Mouse (Mus musculus) neural tube, embryonic 11.5 days (tissue): Measurements from ENCODE around the gene Efs. TPM values are rescaled to one million over a fixed set of nuclear protein-coding genes. Genes with fewer than 3 reads are reported as not detected.

ENCODE experiments used
- ATAC-seq: fragments of 200-750 bp; cut with Nextera tagmentation; 2 replicates; pipeline ENCODE4 v1.8.0; 2017; ENCODE audit warnings: moderate number of reproducible peaks, mild to moderate bottlenecking, moderate TSS enrichment, moderate library complexity; ENCODE audit not compliant: insufficient read depth, low FRiP score, low TSS enrichment
- DNase-seq: peaks from one replicate; pipeline ENCODE4 v3.0.0-alpha.2; 2015; ENCODE audit warnings: low spot score
- H3K27ac ChIP-seq: fragments of 300-500 bp; sonication (generic); 2 replicates; pipeline ENCODE4 v1.5.1; 2014; ENCODE audit warnings: low read depth, mild to moderate bottlenecking, low read length
- H3K27me3 ChIP-seq: fragments of 300-500 bp; sonication (generic); 2 replicates; pipeline ENCODE4 v1.6.1; 2014; ENCODE audit warnings: mild to moderate bottlenecking, low read length, mixed read lengths; ENCODE audit not compliant: control insufficient read depth, insufficient read depth
- H3K36me3 ChIP-seq: fragments of 300-500 bp; sonication (generic); 2 replicates; pipeline ENCODE4 v1.6.1; 2014; ENCODE audit warnings: mild to moderate bottlenecking, low read length, moderate library complexity, mixed read lengths; ENCODE audit not compliant: control insufficient read depth, insufficient read depth
- H3K4me1 ChIP-seq: fragments of 300-500 bp; sonication (generic); 2 replicates; pipeline ENCODE4 v1.6.1; 2014; ENCODE audit warnings: low read length, mixed read lengths; ENCODE audit not compliant: control insufficient read depth, insufficient read depth
- H3K4me2 ChIP-seq: fragments of 300-500 bp; sonication (generic); 2 replicates; pipeline ENCODE4 v1.6.1; 2014; ENCODE audit warnings: low read depth, mild to moderate bottlenecking, moderate library complexity
- H3K4me3 ChIP-seq: fragments of 300-500 bp; sonication (generic); 2 replicates; pipeline ENCODE4 v1.5.1; 2014; ENCODE audit warnings: low read depth, low read length
- H3K9ac ChIP-seq: fragments of 300-500 bp; sonication (generic); 2 replicates; pipeline ENCODE4 v1.6.1; 2014; ENCODE audit warnings: mild to moderate bottlenecking, low read length
- H3K9me3 ChIP-seq: fragments of 300-500 bp; sonication (generic); 2 replicates; pipeline ENCODE4 v1.6.1; 2016; ENCODE audit warnings: low read length; ENCODE audit not compliant: control insufficient read depth
- WGBS: fragments of 180-500 bp; shearing (Covaris S2); extraction: QIAGEN DNeasy Blood & Tissue Kit; methylation state at CpG from one replicate; pipeline ENCODE4 v1.1.7; 2014; 5-methylcytosine and 5-hydroxymethylcytosine counted together
- polyA plus RNA-seq: library from polyadenylated mRNA; unstranded; fragments of >200 nt; fragmentation: Nextera tagmentation; extraction: Ambion mirVana; gene quantifications from 2 replicates; pipeline ENCODE4 v1.2.1, GENCODE M21; 2014

Efs gene
- polyA plus RNA-seq, 1 experiment from 2014 or later = 29.1 TPM

GRCm38 (mm10) chr14:54893651-54894181 is 32.2 kb downstream of the Efs start:
- ATAC-seq (peak; percentile 98), DNase-seq (peak; percentile 96)
- under 1% methylated on average over 38 of the region's 38 CpGs for WGBS
- H3K4me3 ChIP-seq = peak overlapping the region; percentile 93
- peak overlapping the region; percentile 98 for H3K9ac ChIP-seq
- H3K27me3 ChIP-seq = no peaks in the 10 kb centered on the region
- no peaks in the 10 kb centered on the region for H3K9me3 ChIP-seq
- H3K27ac ChIP-seq = peak overlapping the region; percentile 94
- peaks cover 11% of the 10 kb centered on the region for H3K36me3 ChIP-seq
- peak overlapping the region; percentile 45 for H3K4me2 ChIP-seq
- H3K4me1 ChIP-seq = peaks cover 8% of the 10 kb centered on the region; the same call in 1 of the 2 replicates

- no peak within 1 kb of the TSS for H3K27ac ChIP-seq
- WGBS = 95% methylated on average over 3 of the region's 3 CpGs
- no peaks in the 10 kb centered on the region for H3K9me3 ChIP-seq
- H3K9ac ChIP-seq = peak within 1 kb of the TSS; percentile 28
- peaks cover 8% of the 10 kb centered on the region for H3K36me3 ChIP-seq
- no peaks in the 10 kb centered on the region for H3K27me3 ChIP-seq
- DNase-seq (no peak), ATAC-seq (no peak)
- H3K4me2 ChIP-seq = peak within 1 kb of the TSS; percentile 45
- peaks cover 8% of the 10 kb centered on the region; the same call in 1 of the 2 replicates for H3K4me1 ChIP-seq
- H3K4me3 ChIP-seq = peak within 1 kb of the TSS; percentile 93
Measured at GRCm38 (mm10) chr14:54892200-54892599, 33.7 kb downstream of the Efs start, which contains the start of gene Pabpn1. Pabpn1 (plus strand) TSS chr14:54892500.

- Histone ChIP-seq H3K9ac (no peak overlapping the region), H3K27me3 (no peaks in the 10 kb centered on the region), H3K4me3 (no peak overlapping the region), H3K4me2 (no peak overlapping the region), H3K36me3 (no peaks in the 10 kb centered on the region), H3K9me3 (no peaks in the 10 kb centered on the region), H3K27ac (no peak overlapping the region), H3K4me1 (peaks cover 7% of the 10 kb centered on the region)
- WGBS = 95% methylated on average over 11 of the region's 11 CpGs
- no peak for DNase-seq
- no peak for ATAC-seq
Measured at GRCm38 (mm10) chr14:54885309-54885708, 40.6 kb downstream of the Efs start.

- WGBS = 34% methylated on average over 21 of the region's 21 CpGs
- Histone ChIP-seq H3K9me3 (no peaks in the 10 kb centered on the region), H3K4me1 (peaks cover 7% of the 10 kb centered on the region), H3K27me3 (no peaks in the 10 kb centered on the region), H3K36me3 (no peaks in the 10 kb centered on the region), H3K4me2 (peak overlapping the region; percentile 66), H3K9ac (peak overlapping the region; percentile 53), H3K27ac (peak overlapping the region; percentile 75), H3K4me3 (peak overlapping the region; percentile 54)
- DNase-seq (no peak), ATAC-seq (no peak)
Measured at GRCm38 (mm10) chr14:54884022-54884712, 41.8 kb downstream of the Efs start.

- H3K4me2 ChIP-seq = peak within 1 kb of the TSS; percentile 66
- under 1% methylated on average over 23 of the region's 27 CpGs for WGBS
- ATAC-seq = peak; percentile 93
Measured at GRCm38 (mm10) chr14:54883154-54884021, 42.5 kb downstream of the Efs start, which contains the start of the genes Bcl2l2 and Gm20521. Bcl2l2 (plus strand) TSS chr14:54883377. Gm20521 (plus strand) TSS chr14:54883441.

GRCm38 (mm10) chr14:54877048-54877715 is 48.7 kb downstream of the Efs start, which contains the start of gene Ppp1r3e:
Ppp1r3e (minus strand) TSS chr14:54877550.
- H3K27me3 ChIP-seq = no peaks in the 10 kb centered on the region
- DNase-seq = peak; percentile 75
- H3K36me3 ChIP-seq = no peaks in the 10 kb centered on the region
- peak; percentile 66 for ATAC-seq
- H3K4me1 ChIP-seq = 0 out of 2 replicates have a peak, but pooled peaks cover 6% of the 10 kb centered on the region
- under 1% methylated on average over 54 of the region's 61 CpGs for WGBS
- H3K4me2 ChIP-seq = peak within 1 kb of the TSS; percentile 99
- H3K9ac ChIP-seq = peak within 1 kb of the TSS; percentile 61
- H3K27ac ChIP-seq = peak within 1 kb of the TSS; percentile 67
- peak within 1 kb of the TSS; percentile 67 for H3K4me3 ChIP-seq
- H3K9me3 ChIP-seq = no peaks in the 10 kb centered on the region

More at GRCm38 (mm10) chr14:54883154-54884021, 42.5 kb downstream of the Efs start, which contains the start of the genes Bcl2l2 and Gm20521:
- no peaks in the 10 kb centered on the region for H3K36me3 ChIP-seq
- H3K4me1 ChIP-seq = peaks cover 7% of the 10 kb centered on the region
- H3K27me3 ChIP-seq = no peaks in the 10 kb centered on the region
- peak within 1 kb of the TSS; percentile 53 for H3K9ac ChIP-seq
- peak; percentile 89 for DNase-seq
- peak within 1 kb of the TSS; percentile 54 for H3K4me3 ChIP-seq
- peak within 1 kb of the TSS; percentile 75 for H3K27ac ChIP-seq
- H3K9me3 ChIP-seq = no peaks in the 10 kb centered on the region

- Histone ChIP-seq H3K9ac (peak overlapping the region; percentile 61), H3K4me3 (peak overlapping the region; percentile 67), H3K4me2 (peak overlapping the region; percentile 99), H3K27ac (peak overlapping the region; percentile 67), H3K27me3 (no peaks in the 10 kb centered on the region), H3K9me3 (no peaks in the 10 kb centered on the region), H3K36me3 (no peaks in the 10 kb centered on the region), H3K4me1 (0 out of 2 replicates have a peak, but pooled peaks cover 6% of the 10 kb centered on the region)
- peak; percentile 92 for ATAC-seq
- WGBS = 0% methylated on average over 65 of the region's 72 CpGs
- DNase-seq = peak; percentile 95
Measured at GRCm38 (mm10) chr14:54876539-54877047, 49.3 kb downstream of the Efs start.
